Mouse (Mus musculus): ENCODE measurements around the gene Ccdc43. TPM values are rescaled to one million over a fixed set of nuclear protein-coding genes. Genes with fewer than 3 reads are reported as not detected.
"Not testable (repeated sequence)": the region's sequence is repeated elsewhere in the genome, so short reads cannot be mapped to it uniquely, and the experiment has no call there.

The Ccdc43 gene
- total RNA-seq (2021), result 10 to 100 TPM; 36.4 to 39.7 TPM

- DNase-seq, result peak; percentile 86 to 87
These were observed at the start of gene Ccdc43 for GRCm38 (mm10) chr11:102697338-102698017. TSS of gene Ccdc43 (minus strand) at chr11:102697782.

- no peak for DNase-seq
These were observed 47.2 kb upstream of the Ccdc43 start for GRCm38 (mm10) chr11:102744746-102745145.

- DNase-seq, result no peak
These were observed 45.3 kb upstream of the Ccdc43 start for GRCm38 (mm10) chr11:102742843-102743242.

- DNase-seq, result no peak
These were observed 44.5 kb upstream of the Ccdc43 start for GRCm38 (mm10) chr11:102742066-102742465.

- peak in 1 of 2 experiments; percentile 46 for DNase-seq
These were observed 43.8 kb upstream of the Ccdc43 start for GRCm38 (mm10) chr11:102741129-102741950.

GRCm38 (mm10) chr11:102740634-102741033, 43.1 kb upstream of the Ccdc43 start:
- no peak for DNase-seq

GRCm38 (mm10) chr11:102739278-102739966, 41.8 kb upstream of the Ccdc43 start:
- peak; percentile 48 to 55 for DNase-seq

GRCm38 (mm10) chr11:102738046-102738445, 40.5 kb upstream of the Ccdc43 start:
- DNase-seq, result no peak

GRCm38 (mm10) chr11:102734961-102735360, 37.4 kb upstream of the Ccdc43 start:
- no peak for DNase-seq

- no peak for DNase-seq
These were observed 35.6 kb upstream of the Ccdc43 start for GRCm38 (mm10) chr11:102733146-102733545.

GRCm38 (mm10) chr11:102731366-102731765, 33.8 kb upstream of the Ccdc43 start:
- no peak for DNase-seq

- no peak for DNase-seq
These were observed 32.3 kb upstream of the Ccdc43 start for GRCm38 (mm10) chr11:102729835-102730234.

GRCm38 (mm10) chr11:102728614-102729013, 31.0 kb upstream of the Ccdc43 start:
- peak; percentile 16 to 35 for DNase-seq

GRCm38 (mm10) chr11:102725574-102725973, 28.0 kb upstream of the Ccdc43 start:
- DNase-seq, result no peak

- DNase-seq, result no peak
These were observed 18.6 kb upstream of the Ccdc43 start for GRCm38 (mm10) chr11:102716135-102716534.

GRCm38 (mm10) chr11:102714578-102714977, 17.0 kb upstream of the Ccdc43 start:
- DNase-seq, result not testable (repeated sequence)

GRCm38 (mm10) chr11:102712411-102712810, 14.8 kb upstream of the Ccdc43 start:
- DNase-seq, result no peak

- not testable (repeated sequence) for DNase-seq
These were observed 4.6 kb upstream of the Ccdc43 start for GRCm38 (mm10) chr11:102702206-102702605.

- DNase-seq, result no peak
These were observed 465 bp upstream of the Ccdc43 start for GRCm38 (mm10) chr11:102698018-102698476.

GRCm38 (mm10) chr11:102695289-102695688, 2.3 kb downstream of the Ccdc43 start:
- DNase-seq, result peak in 1 of 2 experiments; percentile 11

- peak; percentile 51 to 60 for DNase-seq
These were observed 7.4 kb downstream of the Ccdc43 start for GRCm38 (mm10) chr11:102690162-102690561.

GRCm38 (mm10) chr11:102665637-102666435, 31.7 kb downstream of the Ccdc43 start:
- no peak for DNase-seq

Data from layer of hippocampus, postnatal 36 days (tissue).